Mouse (Mus musculus) heart, embryonic 14.5 days (tissue): ENCODE data around the gene Gpsm3. TPM values are rescaled to one million over a fixed set of nuclear protein-coding genes. Genes with fewer than 3 reads are reported as not detected.

Experiments used
- ATAC-seq: fragments of 200-750 bp; cut with Nextera tagmentation; 2 replicates; pipeline ENCODE4 v1.8.0; 2017; ENCODE audit warnings: low read depth, moderate TSS enrichment; ENCODE audit not compliant: insufficient number of reproducible peaks, insufficient read depth, low FRiP score
- H3K27ac ChIP-seq, 2 experiments: fragments of 200-500 bp in 1 of 2; fragments of 300-500 bp in 1 of 2; sonication (generic) in 1 of 2; replicated peaks in 1 of 2; 2 replicates each; pipeline ENCODE4 v1.5.1; 2012 to 2014; ENCODE audit warnings: low read depth in 2 of 2, low read length in 2 of 2, control low read depth in 1 of 2, mild to moderate bottlenecking in 1 of 2, mixed read lengths in 1 of 2; ENCODE audit not compliant: control insufficient read depth in 1 of 2, insufficient read depth in 1 of 2
- H3K27me3 ChIP-seq: fragments of 300-500 bp; sonication (generic); 2 replicates; pipeline ENCODE4 v1.6.1; 2014; ENCODE audit warnings: mild to moderate bottlenecking, low read length, control low read depth; ENCODE audit not compliant: control insufficient read depth, insufficient read depth
- H3K36me3 ChIP-seq: fragments of 300-500 bp; sonication (generic); 2 replicates; pipeline ENCODE4 v1.6.1; 2014; ENCODE audit warnings: mild to moderate bottlenecking, control low read depth, low read length, mixed read lengths; ENCODE audit not compliant: control insufficient read depth, insufficient read depth
- H3K4me1 ChIP-seq, 2 experiments: fragments of 200-500 bp in 1 of 2; fragments of 300-500 bp in 1 of 2; sonication (generic) in 1 of 2; 2 replicates each; pipeline ENCODE4 v1.6.1; 2012 to 2014; ENCODE audit warnings: low read length in 2 of 2, control low read depth in 1 of 2, mixed read lengths in 1 of 2; ENCODE audit not compliant: control insufficient read depth in 2 of 2, insufficient read depth in 2 of 2
- H3K4me2 ChIP-seq: fragments of 300-500 bp; sonication (generic); 2 replicates; pipeline ENCODE4 v1.6.1; 2014; ENCODE audit warnings: mild to moderate bottlenecking, low read length
- H3K4me3 ChIP-seq, 2 experiments: fragments of 200-500 bp in 1 of 2; fragments of 300-500 bp in 1 of 2; sonication (generic) in 1 of 2; 2 replicates each; pipeline ENCODE4 v1.5.1; 2012 to 2014; ENCODE audit warnings: low read length in 2 of 2, mild to moderate bottlenecking in 2 of 2, control low read depth in 1 of 2, low read depth in 1 of 2, moderate library complexity in 1 of 2; ENCODE audit not compliant: control insufficient read depth in 1 of 2, insufficient read depth in 1 of 2
- H3K9ac ChIP-seq: fragments of 300-500 bp; sonication (generic); 2 replicates; pipeline ENCODE4 v1.6.1; 2014; ENCODE audit warnings: mild to moderate bottlenecking, low read length
- H3K9me3 ChIP-seq: fragments of 300-500 bp; sonication (generic); 2 replicates; pipeline ENCODE4 v1.6.1; 2016; ENCODE audit warnings: low read length, control low read depth; ENCODE audit not compliant: control insufficient read depth
- WGBS: fragments of 180-500 bp; shearing (Covaris S2); extraction: QIAGEN DNeasy Blood & Tissue Kit; methylation state at CpG from one replicate; pipeline ENCODE4 v1.1.7; 2014; 5-methylcytosine and 5-hydroxymethylcytosine counted together
- polyA plus RNA-seq: library from polyadenylated mRNA; unstranded; fragments of >200 nt; fragmentation: Nextera tagmentation; extraction: Ambion mirVana; gene quantifications from 2 replicates; pipeline ENCODE4 v1.2.1, GENCODE M21; 2014

Gene Gpsm3
- polyA plus RNA-seq, 1 experiment from 2014 or later: 6.1 TPM

DNA sequence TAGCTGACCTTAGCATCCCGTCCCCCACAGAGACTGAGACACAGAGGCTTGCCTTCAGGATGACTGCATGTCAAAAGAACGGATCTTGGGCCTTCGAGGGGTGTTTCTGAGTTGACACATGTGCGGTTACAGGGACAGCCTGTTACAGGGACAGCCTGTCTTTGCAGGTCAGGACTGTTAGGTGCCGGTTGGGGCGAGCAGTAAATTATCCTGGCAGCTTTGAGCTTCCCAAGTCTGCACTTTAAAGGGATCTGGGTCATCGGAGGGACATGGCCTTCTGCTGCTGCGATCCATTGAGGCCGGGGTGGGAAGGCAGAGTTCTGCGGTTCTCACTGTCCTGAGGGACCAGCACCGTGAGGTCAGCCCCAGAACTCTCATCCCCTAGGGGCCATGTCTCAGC, 32.2 kb upstream of the Gpsm3 start:
- no peak for ATAC-seq
- Histone ChIP-seq H3K27ac (no peak overlapping the region), H3K36me3 (no peaks in the 10 kb centered on the region), H3K4me1 (no peaks in the 10 kb centered on the region; a peak in 1 of 4 replicates), H3K9ac (no peak overlapping the region), H3K27me3 (no peaks in the 10 kb centered on the region), H3K4me3 (no peak overlapping the region), H3K4me2 (no peak overlapping the region), H3K9me3 (0 out of 2 replicates have a peak, but pooled peaks cover 2% of the 10 kb centered on the region)
- 74% methylated on average over 11 of the region's 11 CpGs for WGBS

DNA sequence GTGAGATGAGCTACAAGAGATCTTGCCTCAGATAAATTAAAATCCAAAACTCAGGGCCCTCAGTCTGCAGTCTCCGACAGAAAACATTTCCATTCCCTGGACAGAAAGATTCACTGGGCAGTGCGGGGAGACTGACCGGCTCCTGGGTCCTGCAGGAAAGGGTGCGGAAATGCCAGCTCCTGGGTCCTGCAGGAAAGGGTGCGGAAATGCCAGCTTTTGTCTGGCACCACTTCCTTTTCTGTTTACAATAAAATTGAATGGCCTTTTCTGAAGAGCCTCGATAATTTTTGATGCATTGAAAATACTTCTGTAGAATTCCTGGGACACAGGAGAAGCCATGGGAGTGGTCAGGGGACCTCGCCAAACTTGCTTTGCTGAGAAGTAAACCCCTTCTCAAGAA, 30.5 kb upstream of the Gpsm3 start:
- no peak overlapping the region for H3K4me3 ChIP-seq
- H3K36me3 ChIP-seq: no peaks in the 10 kb centered on the region
- no peak overlapping the region for H3K9ac ChIP-seq
- H3K27ac ChIP-seq: no peak overlapping the region
- H3K9me3 ChIP-seq: 0 out of 2 replicates have a peak, but pooled peaks cover 2% of the 10 kb centered on the region
- no peak for ATAC-seq
- peaks cover 3% of the 10 kb centered on the region in 2 experiments; a peak in 3 of 4 replicates for H3K4me1 ChIP-seq
- 81% methylated on average over 7 of the region's 7 CpGs for WGBS
- no peaks in the 10 kb centered on the region for H3K27me3 ChIP-seq
- H3K4me2 ChIP-seq: no peak overlapping the region

DNA sequence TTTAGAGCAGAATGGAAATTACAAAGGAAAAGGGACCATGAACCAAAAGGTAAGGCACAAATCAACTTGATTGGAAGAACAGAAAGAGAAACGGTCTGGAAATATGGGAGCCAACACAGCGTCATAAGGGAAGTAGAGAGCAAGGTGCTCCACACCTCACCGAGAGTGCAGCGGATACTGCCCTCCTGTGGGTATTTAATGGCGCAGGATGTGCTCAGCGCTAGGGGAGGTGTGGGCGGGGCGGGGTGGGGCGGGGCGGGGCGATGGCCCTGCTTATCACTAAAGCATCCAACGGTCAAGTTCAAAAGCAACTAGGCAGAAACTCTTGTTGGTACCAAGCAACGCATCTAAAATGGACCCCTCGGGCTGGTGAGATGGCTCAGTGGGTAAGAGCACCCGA, 29.7 kb upstream of the Gpsm3 start:
- Histone ChIP-seq H3K27me3 (no peaks in the 10 kb centered on the region), H3K27ac (no peak overlapping the region), H3K4me2 (no peak overlapping the region), H3K4me1 (peaks cover 8% of the 10 kb centered on the region in 2 experiments), H3K9ac (no peak overlapping the region), H3K4me3 (no peak overlapping the region), H3K9me3 (0 out of 2 replicates have a peak, but pooled peaks cover 2% of the 10 kb centered on the region), H3K36me3 (no peaks in the 10 kb centered on the region)
- ATAC-seq: no peak
- 26% methylated on average over 15 of the region's 15 CpGs for WGBS

DNA sequence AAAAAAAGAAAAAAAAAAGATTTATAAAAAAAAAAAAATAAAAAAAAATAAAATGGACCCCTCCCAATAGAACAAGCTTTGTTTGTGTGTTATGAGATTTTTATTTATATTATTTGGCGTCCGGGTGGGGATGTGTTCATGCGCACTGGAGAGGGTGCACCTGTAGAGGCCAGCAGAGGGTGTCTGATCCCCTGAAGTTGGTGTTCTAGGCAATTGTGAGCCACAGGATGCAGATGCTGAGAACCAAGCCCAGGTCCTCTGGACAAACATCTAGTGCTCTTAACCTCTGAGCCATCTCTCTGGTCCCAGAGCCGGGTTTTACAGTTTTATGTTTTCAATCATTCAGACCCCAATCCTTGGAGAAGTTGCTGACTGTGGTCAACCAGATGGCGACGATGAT, 29.2 kb upstream of the Gpsm3 start:
- Histone ChIP-seq H3K9ac (no peak overlapping the region), H3K27me3 (no peaks in the 10 kb centered on the region), H3K27ac (0 out of 4 replicates have a peak overlapping the region, but pooled peaks of 1 of the 2 experiments have one; percentile 55), H3K36me3 (no peaks in the 10 kb centered on the region), H3K9me3 (0 out of 2 replicates have a peak, but pooled peaks cover 2% of the 10 kb centered on the region), H3K4me2 (no peak overlapping the region), H3K4me3 (no peak overlapping the region), H3K4me1 (peaks cover 8 to 11% of the 10 kb centered on the region in 2 experiments)
- 87% methylated on average over 6 of the region's 6 CpGs for WGBS
- ATAC-seq: no peak

DNA sequence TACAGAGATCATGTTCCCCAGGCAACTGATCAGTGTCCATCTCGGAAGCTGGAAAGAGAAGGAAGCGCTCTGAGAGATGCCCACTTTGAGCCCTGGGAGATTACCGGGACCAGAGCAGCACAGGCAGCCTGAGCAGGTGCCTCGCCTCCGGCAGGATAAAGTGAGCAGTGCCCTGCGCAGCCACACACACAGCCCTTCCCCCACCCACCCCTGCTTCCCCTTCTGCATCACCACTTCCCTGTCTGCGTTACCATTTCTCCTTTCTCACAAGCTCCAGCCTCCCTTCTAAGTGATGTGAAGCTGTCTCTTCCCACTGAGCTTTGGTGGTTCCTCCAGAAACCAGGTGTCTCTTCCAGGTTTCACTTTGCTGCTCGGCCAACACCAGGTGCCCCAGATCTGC, 28.4 kb upstream of the Gpsm3 start:
- Histone ChIP-seq H3K9ac (no peak overlapping the region), H3K4me3 (no peak overlapping the region), H3K4me2 (peak overlapping the region; percentile 34; the same call in 1 of the 2 replicates), H3K9me3 (0 out of 2 replicates have a peak, but pooled peaks cover 2% of the 10 kb centered on the region), H3K4me1 (peaks cover 8 to 11% of the 10 kb centered on the region in 2 experiments), H3K36me3 (no peaks in the 10 kb centered on the region), H3K27me3 (no peaks in the 10 kb centered on the region), H3K27ac (peak overlapping the region in 1 of 2 experiments; percentile 55; a peak in 2 of 4 replicates)
- no peak for ATAC-seq
- 41% methylated on average over 8 of the region's 8 CpGs for WGBS

DNA sequence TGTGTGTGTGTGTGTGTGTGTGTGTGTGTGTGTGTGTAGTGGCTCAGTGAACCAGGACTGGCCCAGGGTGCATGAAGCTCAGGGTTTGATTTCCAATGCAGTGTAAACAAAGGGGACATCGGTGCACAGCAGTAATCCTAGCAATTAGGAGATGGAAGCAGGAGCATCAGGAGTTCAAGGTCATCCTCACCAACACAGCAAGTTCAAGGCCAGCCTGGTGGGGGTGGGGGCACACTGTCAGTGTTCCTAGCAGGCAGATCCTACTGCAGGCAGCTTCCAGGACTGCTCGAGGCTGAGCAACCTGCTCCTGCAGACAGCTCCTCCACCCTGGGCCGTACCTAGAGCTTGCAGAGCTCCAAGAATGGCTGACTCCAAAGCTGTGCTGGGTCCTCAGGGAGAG, 27.0 kb upstream of the Gpsm3 start:
- H3K9me3 ChIP-seq: 0 out of 2 replicates have a peak, but pooled peaks cover 2% of the 10 kb centered on the region
- no peak overlapping the region for H3K4me3 ChIP-seq
- no peaks in the 10 kb centered on the region for H3K27me3 ChIP-seq
- no peak overlapping the region for H3K27ac ChIP-seq
- WGBS: 52% methylated on average over 3 of the region's 3 CpGs
- no peak for ATAC-seq
- no peak overlapping the region for H3K4me2 ChIP-seq
- no peaks in the 10 kb centered on the region for H3K36me3 ChIP-seq
- no peak overlapping the region for H3K9ac ChIP-seq
- H3K4me1 ChIP-seq: peaks cover 8 to 11% of the 10 kb centered on the region in 2 experiments

DNA sequence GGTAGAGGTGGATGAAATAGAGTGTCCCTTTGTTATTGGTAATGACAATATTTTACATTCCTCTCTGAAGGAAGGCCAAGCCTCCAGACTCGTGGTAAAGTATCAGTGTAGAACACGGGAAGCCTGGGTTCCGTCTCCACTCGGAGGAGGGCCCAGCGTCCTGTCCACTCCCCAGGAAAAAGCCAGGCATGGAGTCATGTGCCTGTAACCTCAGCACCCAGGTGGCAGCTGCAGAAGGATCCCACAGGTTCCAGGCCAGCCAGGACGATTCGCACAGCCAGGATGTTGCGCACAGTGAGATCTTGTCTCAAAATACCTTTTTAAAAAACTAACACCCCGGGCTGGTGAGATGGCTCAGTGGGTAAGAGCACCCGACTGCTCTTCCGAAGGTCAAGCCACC, 26.3 kb upstream of the Gpsm3 start:
- no peak for ATAC-seq
- Histone ChIP-seq H3K4me2 (no peak overlapping the region), H3K9me3 (0 out of 2 replicates have a peak, but pooled peaks cover 2% of the 10 kb centered on the region), H3K4me3 (no peak overlapping the region), H3K27ac (0 out of 4 replicates have a peak overlapping the region, but pooled peaks of 1 of the 2 experiments have one; percentile 41), H3K4me1 (peaks cover 8 to 11% of the 10 kb centered on the region in 2 experiments), H3K27me3 (no peaks in the 10 kb centered on the region), H3K9ac (no peak overlapping the region), H3K36me3 (no peaks in the 10 kb centered on the region)
- 65% methylated on average over 11 of the region's 11 CpGs for WGBS

DNA sequence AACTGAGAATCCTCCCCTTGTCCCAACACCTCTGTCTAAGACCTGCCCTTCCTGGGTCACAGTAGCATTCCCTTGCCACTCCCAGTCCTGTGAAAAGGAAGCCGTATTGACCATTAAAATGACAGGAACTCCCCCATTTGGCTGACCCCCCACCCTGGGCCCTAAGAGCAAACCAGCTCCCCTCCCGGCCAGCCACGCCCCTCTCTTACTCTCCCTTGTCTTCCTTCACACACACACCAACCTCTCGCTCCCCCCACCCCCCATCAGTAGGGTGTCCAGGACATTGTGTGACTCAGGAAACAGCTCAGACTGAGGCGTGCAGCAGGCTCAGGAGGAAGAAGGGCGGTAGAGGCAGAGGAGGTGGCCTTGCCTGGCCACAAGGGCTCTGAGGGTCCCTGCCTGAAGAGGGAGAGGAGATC, 25.6 kb upstream of the Gpsm3 start, which contains the start of gene Notch4:
Notch4 (plus strand) TSS at position 266 of the 419 bp plus-strand sequence.
- H3K9ac ChIP-seq: peak within 1 kb of the TSS; percentile 66
- 10% methylated on average over 6 of the region's 6 CpGs for WGBS
- peaks cover 8 to 11% of the 10 kb centered on the region in 2 experiments for H3K4me1 ChIP-seq
- H3K9me3 ChIP-seq: 0 out of 2 replicates have a peak, but pooled peaks cover 2% of the 10 kb centered on the region
- H3K36me3 ChIP-seq: no peaks in the 10 kb centered on the region
- H3K27me3 ChIP-seq: no peaks in the 10 kb centered on the region
- peak within 1 kb of the TSS; percentile 55 for H3K4me2 ChIP-seq
- H3K4me3 ChIP-seq: peak within 1 kb of the TSS; percentile 18 to 28
- peak within 1 kb of the TSS; percentile 52 to 82 for H3K27ac ChIP-seq
- peak; percentile 74 for ATAC-seq
